Mouse (Mus musculus) C3H10T1/2 (cell line): ENCODE results near the gene Ccl7. TPM values are rescaled to one million over a fixed set of nuclear protein-coding genes. Genes with fewer than 3 reads are reported as not detected.

Experiments
- polyA plus RNA-seq, 2 experiments: library from polyadenylated mRNA; unstranded; fragments of >200 nt; fragmentation: generic; extraction: Trizol; gene quantifications; one replicate each; pipeline ENCODE4 v1.2.1; 2012; ENCODE audit warnings: missing spikeins in 2 of 2

The Ccl7 gene
- 10 to 100 TPM in 1 of 2 experiments, 1 to 10 TPM in 1; 5.8 to 18.1 TPM for polyA plus RNA-seq

DNA sequence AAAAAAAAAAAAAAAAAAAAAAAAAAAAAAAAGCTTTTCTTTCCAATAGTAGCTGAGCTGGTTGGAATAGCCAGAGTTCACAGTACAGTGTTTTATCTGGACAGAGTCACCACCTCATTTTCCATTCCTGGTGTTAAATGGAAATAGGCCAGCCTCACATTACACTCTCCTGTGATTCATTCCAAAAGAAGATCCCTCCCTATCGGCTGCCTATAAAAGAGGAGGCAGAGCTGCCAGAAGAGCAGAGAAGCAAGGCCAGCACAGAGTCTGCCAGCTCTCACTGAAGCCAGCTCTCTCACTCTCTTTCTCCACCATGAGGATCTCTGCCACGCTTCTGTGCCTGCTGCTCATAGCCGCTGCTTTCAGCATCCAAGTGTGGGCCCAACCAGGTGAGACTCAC, at the start of gene Ccl7:
Gene Ccl7 (plus strand): TSS at position 242 of the 400 bp plus-strand sequence.

DNA sequence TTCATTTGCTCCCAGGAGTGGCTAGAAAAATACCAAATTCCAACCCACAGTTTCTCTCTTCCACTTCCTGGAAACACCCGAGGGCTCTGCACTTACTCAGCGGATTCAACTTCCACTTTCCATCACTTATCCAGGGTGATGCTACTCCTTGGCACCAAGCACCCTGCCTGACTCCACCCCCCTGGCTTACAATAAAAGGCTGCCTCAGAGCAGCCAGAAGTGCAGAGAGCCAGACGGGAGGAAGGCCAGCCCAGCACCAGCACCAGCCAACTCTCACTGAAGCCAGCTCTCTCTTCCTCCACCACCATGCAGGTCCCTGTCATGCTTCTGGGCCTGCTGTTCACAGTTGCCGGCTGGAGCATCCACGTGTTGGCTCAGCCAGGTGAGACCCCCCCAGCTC, 10.2 kb upstream of the Ccl7 start, which contains the start of gene Ccl2:
Gene Ccl2 (plus strand): TSS at position 216 of the 400 bp plus-strand sequence.

DNA sequence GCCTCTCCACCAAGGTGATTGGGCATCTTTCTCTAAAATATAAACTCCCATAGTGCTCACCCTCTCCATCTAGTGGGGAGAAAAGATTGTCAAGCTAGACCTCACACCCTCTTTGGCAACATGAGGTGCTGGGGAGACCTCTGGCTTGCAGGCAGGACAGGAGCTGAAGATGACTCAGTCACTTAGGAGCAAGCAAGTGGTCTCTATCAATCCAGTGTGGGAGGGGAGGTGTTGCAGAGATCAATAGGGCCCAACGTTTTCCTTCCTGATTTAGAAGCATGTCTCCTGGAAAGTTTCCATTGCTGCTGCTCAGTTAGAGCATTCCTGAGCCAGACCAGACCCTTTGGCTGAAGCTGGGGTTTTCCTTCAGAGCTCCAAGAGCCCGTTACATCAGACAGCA, 7.0 kb upstream of the Ccl7 start, which contains the start of gene Gm17268:
Gene Gm17268 (minus strand): TSS at position 28 of the 400 bp plus-strand sequence.

DNA sequence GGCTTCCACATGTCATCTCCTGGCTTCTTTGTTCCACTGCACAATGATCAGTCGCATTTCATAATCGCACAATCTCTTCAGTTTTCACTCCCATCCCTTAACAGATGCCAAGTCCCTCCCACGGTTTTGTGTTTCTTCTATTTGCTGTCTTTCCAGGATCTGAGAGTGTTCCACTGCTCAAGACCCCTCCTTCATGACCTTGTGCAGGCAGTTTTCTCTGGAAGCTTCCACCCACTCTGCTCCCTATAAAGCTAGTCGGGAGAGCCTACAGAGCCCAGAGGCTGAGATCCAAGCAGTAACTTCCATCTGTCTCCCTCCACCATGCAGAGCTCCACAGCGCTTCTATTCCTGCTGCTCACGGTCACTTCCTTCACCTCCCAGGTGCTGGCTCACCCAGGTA, 12.1 kb downstream of the Ccl7 start, which contains the start of gene Ccl11:
Gene Ccl11 (plus strand): TSS at position 178 of the 400 bp plus-strand sequence.

Other genes with a start within 250 kb of the Ccl7 start
- gene 5530401A14Rik, start 185.0 kb upstream of the Ccl7 start, polyA plus RNA-seq: not detected
- gene Asic2, start 77.3 kb upstream of the Ccl7 start, polyA plus RNA-seq: not detected
- 10 to 100 TPM; 24.3 to 62.8 TPM for gene Ccl2, start 10.1 kb upstream of the Ccl7 start, polyA plus RNA-seq
- gene Gm17268, start 7.2 kb upstream of the Ccl7 start, polyA plus RNA-seq: not detected
- under 1 TPM in 1 of 2 experiments, not detected in 1; 0.31 TPM for gene Ccl11, start 12.1 kb downstream of the Ccl7 start, polyA plus RNA-seq
- gene Ccl12, start 56.1 kb downstream of the Ccl7 start, polyA plus RNA-seq: not detected
- under 1 TPM; 0.39 to 0.47 TPM for gene Ccl8, start 69.5 kb downstream of the Ccl7 start, polyA plus RNA-seq